Mouse (Mus musculus): Measurements from ENCODE around the gene Mxra8. TPM values are rescaled to one million over a fixed set of nuclear protein-coding genes. Genes with fewer than 3 reads are reported as not detected.

Mxra8 gene
- polyA plus RNA-seq, 1 experiment from 2014 or later = 79.4 TPM

DNA sequence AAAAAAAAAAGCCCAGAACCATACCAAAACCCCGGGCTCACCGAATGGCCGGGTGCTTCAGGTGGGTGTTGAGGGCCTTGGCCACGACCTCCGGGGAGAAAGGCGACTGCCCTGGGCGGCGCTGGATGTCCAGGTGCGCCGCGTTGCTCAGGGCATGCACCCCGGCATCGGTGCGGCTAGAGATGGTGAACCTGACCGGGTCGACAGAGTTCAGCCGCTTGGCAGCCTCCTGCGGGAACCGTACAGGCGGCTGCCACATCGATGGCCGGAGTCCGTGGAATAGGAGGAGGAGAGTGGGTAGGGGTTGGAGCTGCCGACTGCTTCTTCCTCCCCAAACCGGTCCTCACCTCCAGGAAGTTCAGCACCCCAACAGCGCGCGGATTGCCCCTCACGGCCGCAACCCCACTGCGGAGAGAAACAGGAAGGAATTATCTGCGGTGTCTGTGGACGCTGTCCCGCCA lies 51.6 kb downstream of the Mxra8 start:
- 0 out of 2 replicates have a peak overlapping the region, but pooled peaks have one; percentile 4 for H3K27ac ChIP-seq (replicated peaks)
- peaks cover 10% of the 10 kb centered on the region for H3K4me1 ChIP-seq (replicated peaks; ENCODE audit: control insufficient read depth, insufficient read depth)
- peak overlapping the region; percentile 97 for H3K4me2 ChIP-seq (replicated peaks; ENCODE audit: low read depth)
- TF ChIP-seq EP300 (optimal IDR thresholded peaks at IDR 0.05) = no peak
- no peak for TF ChIP-seq CTCF (IDR thresholded peaks at IDR 0.05; ENCODE audit: low read depth)
- H3K9me3 ChIP-seq (ENCODE audit: control insufficient read depth, low read length) = no peaks in the 10 kb centered on the region
- H3K9ac ChIP-seq (ENCODE audit: low read length) = peak overlapping the region; percentile 94
- no peak for ATAC-seq (ENCODE audit: low FRiP score, low TSS enrichment)
- H3K27me3 ChIP-seq (ENCODE audit: control insufficient read depth, insufficient read depth, low read length) = no peaks in the 10 kb centered on the region
- peak overlapping the region; percentile 94 for H3K4me3 ChIP-seq (ENCODE audit: low read depth, low read length)
- WGBS = 2% methylated on average over 33 of the region's 34 CpGs
- DNase-seq (ENCODE audit: low spot score) = no peak
- peaks cover 10% of the 10 kb centered on the region for H3K36me3 ChIP-seq (ENCODE audit: control insufficient read depth, insufficient read depth, low read length)

GRCm38 (mm10) chr4:155891551-155892001 lies 52.1 kb downstream of the Mxra8 start, which contains the start of the genes Pusl1 and Acap3:
Pusl1 (minus strand) TSS chr4:155891781.
Acap3 (plus strand) TSS chr4:155891822.
- peaks cover 10% of the 10 kb centered on the region for H3K4me1 ChIP-seq (replicated peaks; ENCODE audit: control insufficient read depth, insufficient read depth)
- WGBS = under 1% methylated on average over 52 of the region's 52 CpGs
- peak; percentile 96 for DNase-seq (ENCODE audit: low spot score)
- peak within 1 kb of the TSS; percentile 94 for H3K4me3 ChIP-seq (ENCODE audit: low read depth, low read length)
- TF ChIP-seq CTCF (IDR thresholded peaks at IDR 0.05; ENCODE audit: low read depth) (no peak), EP300 (optimal IDR thresholded peaks at IDR 0.05) (no peak)
- no peaks in the 10 kb centered on the region for H3K9me3 ChIP-seq (ENCODE audit: control insufficient read depth, low read length)
- H3K27me3 ChIP-seq (ENCODE audit: control insufficient read depth, insufficient read depth, low read length) = no peaks in the 10 kb centered on the region
- peak within 1 kb of the TSS; percentile 99 for H3K27ac ChIP-seq (replicated peaks)
- ATAC-seq (ENCODE audit: low FRiP score, low TSS enrichment) = peak; percentile 85
- H3K36me3 ChIP-seq (ENCODE audit: control insufficient read depth, insufficient read depth, low read length) = peaks cover 7% of the 10 kb centered on the region
- H3K9ac ChIP-seq (ENCODE audit: low read length) = peak within 1 kb of the TSS; percentile 94
- peak within 1 kb of the TSS; percentile 97 for H3K4me2 ChIP-seq (replicated peaks; ENCODE audit: low read depth)

DNA sequence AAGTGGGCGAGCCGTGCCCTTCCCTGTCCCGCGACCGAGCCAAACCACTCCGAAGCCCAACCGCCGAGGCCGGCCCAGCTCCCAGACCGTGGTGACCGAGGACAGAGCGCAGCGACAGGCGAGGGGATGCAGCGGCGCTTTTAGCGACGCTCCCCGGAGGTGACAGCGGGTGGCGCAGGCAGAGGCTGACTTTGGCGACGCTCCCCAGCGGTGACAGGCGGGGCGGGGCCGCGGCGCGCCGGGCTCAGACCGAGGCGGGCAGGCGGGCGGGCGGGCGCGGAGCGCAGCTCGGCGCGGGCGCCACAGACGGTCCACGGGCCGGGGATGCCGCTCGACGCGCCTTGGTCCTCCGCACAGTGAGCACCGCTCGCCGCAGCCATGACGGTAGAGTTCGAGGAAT lies 52.5 kb downstream of the Mxra8 start:
- DNase-seq (ENCODE audit: low spot score) (peak; percentile 89), ATAC-seq (ENCODE audit: low FRiP score, low TSS enrichment) (peak; percentile 89)
- no peak for TF ChIP-seq EP300 (optimal IDR thresholded peaks at IDR 0.05)
- TF ChIP-seq CTCF (IDR thresholded peaks at IDR 0.05; ENCODE audit: low read depth) = peak; percentile 45; the same call in 1 of the 2 replicates
- no peaks in the 10 kb centered on the region for H3K9me3 ChIP-seq (ENCODE audit: control insufficient read depth, low read length)
- 0% methylated on average over 33 of the region's 56 CpGs for WGBS
- peak overlapping the region; percentile 94 for H3K4me3 ChIP-seq (ENCODE audit: low read depth, low read length)
- peaks cover 7% of the 10 kb centered on the region for H3K36me3 ChIP-seq (ENCODE audit: control insufficient read depth, insufficient read depth, low read length)
- H3K27me3 ChIP-seq (ENCODE audit: control insufficient read depth, insufficient read depth, low read length) = no peaks in the 10 kb centered on the region
- peak overlapping the region; percentile 97 for H3K4me2 ChIP-seq (replicated peaks; ENCODE audit: low read depth)
- H3K27ac ChIP-seq (replicated peaks) = peak overlapping the region; percentile 99
- H3K4me1 ChIP-seq (replicated peaks; ENCODE audit: control insufficient read depth, insufficient read depth) = peaks cover 10% of the 10 kb centered on the region
- H3K9ac ChIP-seq (ENCODE audit: low read length) = peak overlapping the region; percentile 94

- WGBS = 5% methylated on average over 34 of the region's 37 CpGs
- Histone ChIP-seq H3K4me2 (replicated peaks; ENCODE audit: low read depth) (peak overlapping the region; percentile 97), H3K27ac (replicated peaks) (peak overlapping the region; percentile 99), H3K4me3 (ENCODE audit: low read depth, low read length) (peak overlapping the region; percentile 94), H3K9me3 (ENCODE audit: control insufficient read depth, low read length) (no peaks in the 10 kb centered on the region), H3K4me1 (replicated peaks; ENCODE audit: control insufficient read depth, insufficient read depth) (peaks cover 10% of the 10 kb centered on the region), H3K36me3 (ENCODE audit: control insufficient read depth, insufficient read depth, low read length) (peaks cover 4% of the 10 kb centered on the region), H3K27me3 (ENCODE audit: control insufficient read depth, insufficient read depth, low read length) (no peaks in the 10 kb centered on the region), H3K9ac (ENCODE audit: low read length) (peak overlapping the region; percentile 94)
- ATAC-seq (ENCODE audit: low FRiP score, low TSS enrichment) (peak; percentile 35), DNase-seq (ENCODE audit: low spot score) (peak; percentile 46)
- no peak for TF ChIP-seq EP300 (optimal IDR thresholded peaks at IDR 0.05)
- TF ChIP-seq CTCF (IDR thresholded peaks at IDR 0.05; ENCODE audit: low read depth) = no peak
Observed at GRCm38 (mm10) chr4:155892438-155893211, 53.1 kb downstream of the Mxra8 start.

- 65% methylated on average over 8 of the region's 8 CpGs for WGBS
- H3K9ac ChIP-seq (ENCODE audit: low read length) = no peak overlapping the region
Observed at GRCm38 (mm10) chr4:155893212-155893690, 53.8 kb downstream of the Mxra8 start.

More at GRCm38 (mm10) chr4:155893212-155893690, 53.8 kb downstream of the Mxra8 start:
- TF ChIP-seq CTCF (IDR thresholded peaks at IDR 0.05; ENCODE audit: low read depth) (no peak), EP300 (optimal IDR thresholded peaks at IDR 0.05) (no peak)
- no peaks in the 10 kb centered on the region for H3K9me3 ChIP-seq (ENCODE audit: control insufficient read depth, low read length)
- peak overlapping the region; percentile 94; the same call in 1 of the 2 replicates for H3K4me3 ChIP-seq (ENCODE audit: low read depth, low read length)
- H3K27ac ChIP-seq (replicated peaks) = peak overlapping the region; percentile 86; the same call in 1 of the 2 replicates
- H3K4me2 ChIP-seq (replicated peaks; ENCODE audit: low read depth) = peak overlapping the region; percentile 97
- H3K27me3 ChIP-seq (ENCODE audit: control insufficient read depth, insufficient read depth, low read length) = no peaks in the 10 kb centered on the region
- DNase-seq (ENCODE audit: low spot score) = no peak
- H3K36me3 ChIP-seq (ENCODE audit: control insufficient read depth, insufficient read depth, low read length) = peaks cover under 1% of the 10 kb centered on the region
- peaks cover 10% of the 10 kb centered on the region for H3K4me1 ChIP-seq (replicated peaks; ENCODE audit: control insufficient read depth, insufficient read depth)
- no peak for ATAC-seq (ENCODE audit: low FRiP score, low TSS enrichment)

Small RNA genes lying within 50 kb of the gene (microRNA-seq; reads per million reads assigned to microRNA genes)
- gene Gm27743 = not detected

Other genes starting within 250 kb of the Mxra8 start
- gene Slc35e2, start 238.3 kb upstream of the Mxra8 start, polyA plus RNA-seq (2015; fragmentation: Nextera tagmentation; extraction: Ambion mirVana) = 3.2 and 3.8 TPM in 2 replicates
- 39.5 and 46.9 TPM in 2 replicates for gene Cdk11b, start 214.8 kb upstream of the Mxra8 start, polyA plus RNA-seq (2015; fragmentation: Nextera tagmentation; extraction: Ambion mirVana)
- gene Gm10563, start 194.3 kb upstream of the Mxra8 start, polyA plus RNA-seq (2015; fragmentation: Nextera tagmentation; extraction: Ambion mirVana) = not detected in 2 replicates
- gene Mmp23, start 186.3 kb upstream of the Mxra8 start, polyA plus RNA-seq (2015; fragmentation: Nextera tagmentation; extraction: Ambion mirVana) = 87.9 and 89.3 TPM in 2 replicates
- 10.5 and 11.0 TPM in 2 replicates for gene Mib2, start 170.5 kb upstream of the Mxra8 start, polyA plus RNA-seq (2015; fragmentation: Nextera tagmentation; extraction: Ambion mirVana)
- gene Fndc10, start 145.3 kb upstream of the Mxra8 start, polyA plus RNA-seq (2015; fragmentation: Nextera tagmentation; extraction: Ambion mirVana) = 9.6 and 11.0 TPM in 2 replicates
- gene Ssu72, start 134.9 kb upstream of the Mxra8 start, polyA plus RNA-seq (2015; fragmentation: Nextera tagmentation; extraction: Ambion mirVana) = 152 and 153 TPM in 2 replicates
- 0.39 and 0.45 TPM in 2 replicates for gene Tmem240, start 104.9 kb upstream of the Mxra8 start, polyA plus RNA-seq (2015; fragmentation: Nextera tagmentation; extraction: Ambion mirVana)
- 48.8 and 55.1 TPM in 2 replicates for gene Atad3a, start 78.6 kb upstream of the Mxra8 start, polyA plus RNA-seq (2015; fragmentation: Nextera tagmentation; extraction: Ambion mirVana)
- gene Vwa1, start 65.0 kb upstream of the Mxra8 start, polyA plus RNA-seq (2015; fragmentation: Nextera tagmentation; extraction: Ambion mirVana) = 30.0 and 32.3 TPM in 2 replicates
- 0.13 and 0.27 TPM in 2 replicates for gene Tmem88b, start 53.8 kb upstream of the Mxra8 start, polyA plus RNA-seq (2015; fragmentation: Nextera tagmentation; extraction: Ambion mirVana)
- 0.10 and 0.13 TPM in 2 replicates for gene Ankrd65, start 49.2 kb upstream of the Mxra8 start, polyA plus RNA-seq (2015; fragmentation: Nextera tagmentation; extraction: Ambion mirVana)
- 230 and 240 TPM in 2 replicates for gene Mrpl20, start 36.8 kb upstream of the Mxra8 start, polyA plus RNA-seq (2015; fragmentation: Nextera tagmentation; extraction: Ambion mirVana)
- gene Ccnl2, start 27.2 kb upstream of the Mxra8 start, polyA plus RNA-seq (2015; fragmentation: Nextera tagmentation; extraction: Ambion mirVana) = 72.2 and 83.2 TPM in 2 replicates
- 129 and 133 TPM in 2 replicates for gene Aurkaip1, start 8.4 kb upstream of the Mxra8 start, polyA plus RNA-seq (2015; fragmentation: Nextera tagmentation; extraction: Ambion mirVana)
- gene Dvl1, start 7.7 kb downstream of the Mxra8 start, polyA plus RNA-seq (2015; fragmentation: Nextera tagmentation; extraction: Ambion mirVana) = 8.1 and 10.4 TPM in 2 replicates
- 0.11 and 0.28 TPM in 2 replicates for gene Tas1r3, start 23.7 kb downstream of the Mxra8 start, polyA plus RNA-seq (2015; fragmentation: Nextera tagmentation; extraction: Ambion mirVana)
- 25.0 and 26.5 TPM in 2 replicates for gene Cptp, start 29.8 kb downstream of the Mxra8 start, polyA plus RNA-seq (2015; fragmentation: Nextera tagmentation; extraction: Ambion mirVana)
- 30.7 and 32.6 TPM in 2 replicates for gene Ints11, start 29.9 kb downstream of the Mxra8 start, polyA plus RNA-seq (2015; fragmentation: Nextera tagmentation; extraction: Ambion mirVana)
- 35.7 and 36.5 TPM in 2 replicates for gene Pusl1, start 52.1 kb downstream of the Mxra8 start, polyA plus RNA-seq (2015; fragmentation: Nextera tagmentation; extraction: Ambion mirVana)
- gene Acap3, start 52.1 kb downstream of the Mxra8 start, polyA plus RNA-seq (2015; fragmentation: Nextera tagmentation; extraction: Ambion mirVana) = 9.7 and 10.2 TPM in 2 replicates
- 72.8 and 75.5 TPM in 2 replicates for gene Ube2j2, start 104.2 kb downstream of the Mxra8 start, polyA plus RNA-seq (2015; fragmentation: Nextera tagmentation; extraction: Ambion mirVana)
- gene C1qtnf12, start 122.6 kb downstream of the Mxra8 start, polyA plus RNA-seq (2015; fragmentation: Nextera tagmentation; extraction: Ambion mirVana) = 48.5 and 59.1 TPM in 2 replicates
- gene B3galt6, start 153.0 kb downstream of the Mxra8 start, polyA plus RNA-seq (2015; fragmentation: Nextera tagmentation; extraction: Ambion mirVana) = 9.0 and 9.4 TPM in 2 replicates
- 129 and 137 TPM in 2 replicates for gene Sdf4, start 153.2 kb downstream of the Mxra8 start, polyA plus RNA-seq (2015; fragmentation: Nextera tagmentation; extraction: Ambion mirVana)
- gene Tnfrsf4, start 174.2 kb downstream of the Mxra8 start, polyA plus RNA-seq (2015; fragmentation: Nextera tagmentation; extraction: Ambion mirVana) = 0.21 and 0.48 TPM in 2 replicates
- 2.2 and 3.3 TPM in 2 replicates for gene Tnfrsf18, start 186.5 kb downstream of the Mxra8 start, polyA plus RNA-seq (2015; fragmentation: Nextera tagmentation; extraction: Ambion mirVana)
- 2.7 TPM in 2 replicates for gene Ttll10, start 219.7 kb downstream of the Mxra8 start, polyA plus RNA-seq (2015; fragmentation: Nextera tagmentation; extraction: Ambion mirVana)

All from stomach, postnatal 0 days (tissue).